Mouse (Mus musculus) embryonic fibroblast, embryonic 13.5 days (primary cell): ENCODE measurements around the gene Otulin.

Source experiments
- CTCF ChIP-seq: IDR thresholded peaks from 2 replicates; pipeline ENCODE4 v1.5.1; 2011; ENCODE audit warnings: mild to moderate bottlenecking, control low read depth, low read length, moderate library complexity, borderline replicate concordance; ENCODE audit not compliant: insufficient read depth
- POLR2A ChIP-seq: IDR thresholded peaks from 2 replicates; pipeline ENCODE4 v1.6.1; 2011; ENCODE audit warnings: low read depth, mild to moderate bottlenecking, control low read depth, low read length, moderate library complexity

DNA sequence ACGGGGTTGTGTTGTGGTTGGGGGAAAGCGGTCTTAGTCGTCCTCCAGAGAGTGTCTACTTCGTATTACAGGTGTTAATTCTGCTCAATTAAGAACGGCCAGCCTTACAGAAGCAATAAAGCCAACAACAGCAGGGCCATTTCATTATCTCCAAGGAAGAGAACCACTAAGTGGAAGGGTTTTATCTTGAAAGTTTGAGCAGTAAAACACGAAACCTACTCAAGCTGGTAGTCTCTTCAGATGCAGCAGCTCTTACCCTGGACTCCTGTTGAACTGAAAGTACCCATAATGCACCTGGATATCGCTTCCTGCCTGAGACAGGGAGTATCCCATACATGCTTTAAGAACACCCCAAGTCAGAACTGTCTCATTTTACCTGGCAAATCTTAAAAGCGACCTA is 40.2 kb upstream of the Otulin start:
- TF ChIP-seq CTCF, result no peak
- no peak for TF ChIP-seq POLR2A
